Mouse (Mus musculus): ENCODE measurements around the gene Serinc5. TPM values are rescaled to one million over a fixed set of nuclear protein-coding genes. Genes with fewer than 3 reads are reported as not detected.

Serinc5 gene
- polyA plus RNA-seq, 1 experiment from 2014 or later: 19.3 TPM

- Histone ChIP-seq H3K9ac (ENCODE audit: low read depth, low read length) (no peak overlapping the region), H3K4me1 (ENCODE audit: control insufficient read depth, insufficient read depth, low read length) (no peaks in the 10 kb centered on the region), H3K27me3 (ENCODE audit: control insufficient read depth, insufficient read depth, low read depth, low read length) (no peaks in the 10 kb centered on the region), H3K4me3 (ENCODE audit: low read depth, low read length) (no peak overlapping the region), H3K4me2 (ENCODE audit: low read length) (no peak overlapping the region), H3K36me3 (ENCODE audit: control insufficient read depth, insufficient read depth, low read length) (no peaks in the 10 kb centered on the region), H3K9me3 (replicated peaks; ENCODE audit: control insufficient read depth, low read length, poor library complexity, severe bottlenecking) (no peaks in the 10 kb centered on the region), H3K27ac (ENCODE audit: low read length) (no peak overlapping the region)
- no peak for ATAC-seq
- WGBS: 77% methylated on average over 10 of the region's 10 CpGs
Measured at GRCm38 (mm10) chr13:92649111-92649510, 38.2 kb downstream of the Serinc5 start.

GRCm38 (mm10) chr13:92650956-92651355 lies 40.1 kb downstream of the Serinc5 start:
- WGBS: 78% methylated on average over 2 of the region's 2 CpGs
- no peak overlapping the region for H3K4me2 ChIP-seq (ENCODE audit: low read length)
- H3K36me3 ChIP-seq (ENCODE audit: control insufficient read depth, insufficient read depth, low read length): no peaks in the 10 kb centered on the region
- H3K27me3 ChIP-seq (ENCODE audit: control insufficient read depth, insufficient read depth, low read depth, low read length): no peaks in the 10 kb centered on the region
- no peak overlapping the region for H3K4me3 ChIP-seq (ENCODE audit: low read depth, low read length)
- no peak for ATAC-seq
- H3K9ac ChIP-seq (ENCODE audit: low read depth, low read length): no peak overlapping the region
- H3K27ac ChIP-seq (ENCODE audit: low read length): no peak overlapping the region
- H3K9me3 ChIP-seq (replicated peaks; ENCODE audit: control insufficient read depth, low read length, poor library complexity, severe bottlenecking): no peaks in the 10 kb centered on the region
- no peaks in the 10 kb centered on the region for H3K4me1 ChIP-seq (ENCODE audit: control insufficient read depth, insufficient read depth, low read length)

GRCm38 (mm10) chr13:92652498-92652897 lies 41.6 kb downstream of the Serinc5 start:
- Histone ChIP-seq H3K27me3 (ENCODE audit: control insufficient read depth, insufficient read depth, low read depth, low read length) (no peaks in the 10 kb centered on the region), H3K4me3 (ENCODE audit: low read depth, low read length) (no peak overlapping the region), H3K27ac (ENCODE audit: low read length) (no peak overlapping the region), H3K9ac (ENCODE audit: low read depth, low read length) (no peak overlapping the region), H3K36me3 (ENCODE audit: control insufficient read depth, insufficient read depth, low read length) (no peaks in the 10 kb centered on the region; the same call in 1 of the 2 replicates), H3K9me3 (replicated peaks; ENCODE audit: control insufficient read depth, low read length, poor library complexity, severe bottlenecking) (no peaks in the 10 kb centered on the region), H3K4me1 (ENCODE audit: control insufficient read depth, insufficient read depth, low read length) (no peaks in the 10 kb centered on the region), H3K4me2 (ENCODE audit: low read length) (no peak overlapping the region)
- no peak for ATAC-seq
- WGBS: 88% methylated on average over 2 of the region's 2 CpGs

- no peak for ATAC-seq
- Histone ChIP-seq H3K27ac (ENCODE audit: low read length) (no peak overlapping the region), H3K9ac (ENCODE audit: low read depth, low read length) (no peak overlapping the region), H3K4me2 (ENCODE audit: low read length) (no peak overlapping the region), H3K36me3 (ENCODE audit: control insufficient read depth, insufficient read depth, low read length) (no peaks in the 10 kb centered on the region; the same call in 1 of the 2 replicates), H3K4me3 (ENCODE audit: low read depth, low read length) (no peak overlapping the region), H3K4me1 (ENCODE audit: control insufficient read depth, insufficient read depth, low read length) (no peaks in the 10 kb centered on the region), H3K27me3 (ENCODE audit: control insufficient read depth, insufficient read depth, low read depth, low read length) (no peaks in the 10 kb centered on the region), H3K9me3 (replicated peaks; ENCODE audit: control insufficient read depth, low read length, poor library complexity, severe bottlenecking) (no peaks in the 10 kb centered on the region)
- 29% methylated on average over 5 of the region's 5 CpGs for WGBS
Measured at GRCm38 (mm10) chr13:92653283-92653682, 42.4 kb downstream of the Serinc5 start.

GRCm38 (mm10) chr13:92656815-92657513 lies 46.1 kb downstream of the Serinc5 start:
- H3K27ac ChIP-seq (ENCODE audit: low read length): no peak overlapping the region
- H3K27me3 ChIP-seq (ENCODE audit: control insufficient read depth, insufficient read depth, low read depth, low read length): no peaks in the 10 kb centered on the region
- H3K4me2 ChIP-seq (ENCODE audit: low read length): no peak overlapping the region
- WGBS: 81% methylated on average over 4 of the region's 4 CpGs
- H3K9me3 ChIP-seq (replicated peaks; ENCODE audit: control insufficient read depth, low read length, poor library complexity, severe bottlenecking): no peaks in the 10 kb centered on the region
- no peak for ATAC-seq
- no peak overlapping the region for H3K4me3 ChIP-seq (ENCODE audit: low read depth, low read length)
- peaks cover 10% of the 10 kb centered on the region for H3K36me3 ChIP-seq (ENCODE audit: control insufficient read depth, insufficient read depth, low read length)
- no peak overlapping the region for H3K9ac ChIP-seq (ENCODE audit: low read depth, low read length)
- no peaks in the 10 kb centered on the region for H3K4me1 ChIP-seq (ENCODE audit: control insufficient read depth, insufficient read depth, low read length)

- no peaks in the 10 kb centered on the region for H3K9me3 ChIP-seq (replicated peaks; ENCODE audit: control insufficient read depth, low read length, poor library complexity, severe bottlenecking)
- no peak overlapping the region for H3K9ac ChIP-seq (ENCODE audit: low read depth, low read length)
- peaks cover 11% of the 10 kb centered on the region for H3K36me3 ChIP-seq (ENCODE audit: control insufficient read depth, insufficient read depth, low read length)
- H3K27ac ChIP-seq (ENCODE audit: low read length): no peak overlapping the region
- ATAC-seq: no peak
- H3K4me1 ChIP-seq (ENCODE audit: control insufficient read depth, insufficient read depth, low read length): no peaks in the 10 kb centered on the region
- no peak overlapping the region for H3K4me2 ChIP-seq (ENCODE audit: low read length)
- no peak overlapping the region for H3K4me3 ChIP-seq (ENCODE audit: low read depth, low read length)
- no peaks in the 10 kb centered on the region for H3K27me3 ChIP-seq (ENCODE audit: control insufficient read depth, insufficient read depth, low read depth, low read length)
- 89% methylated on average over 3 of the region's 3 CpGs for WGBS
Measured at GRCm38 (mm10) chr13:92659611-92660010, 48.7 kb downstream of the Serinc5 start.

GRCm38 (mm10) chr13:92662555-92663286 lies 51.8 kb downstream of the Serinc5 start:
- Histone ChIP-seq H3K9ac (ENCODE audit: low read depth, low read length) (no peak overlapping the region), H3K4me3 (ENCODE audit: low read depth, low read length) (no peak overlapping the region), H3K4me2 (ENCODE audit: low read length) (no peak overlapping the region), H3K9me3 (replicated peaks; ENCODE audit: control insufficient read depth, low read length, poor library complexity, severe bottlenecking) (no peaks in the 10 kb centered on the region), H3K36me3 (ENCODE audit: control insufficient read depth, insufficient read depth, low read length) (peaks cover 11% of the 10 kb centered on the region; the same call in 1 of the 2 replicates), H3K27me3 (ENCODE audit: control insufficient read depth, insufficient read depth, low read depth, low read length) (no peaks in the 10 kb centered on the region), H3K27ac (ENCODE audit: low read length) (no peak overlapping the region), H3K4me1 (ENCODE audit: control insufficient read depth, insufficient read depth, low read length) (no peaks in the 10 kb centered on the region)
- no peak for ATAC-seq
- 62% methylated on average over 8 of the region's 8 CpGs for WGBS

- H3K4me1 ChIP-seq (ENCODE audit: control insufficient read depth, insufficient read depth, low read length): no peaks in the 10 kb centered on the region
- H3K4me2 ChIP-seq (ENCODE audit: low read length): no peak overlapping the region
- no peak overlapping the region for H3K4me3 ChIP-seq (ENCODE audit: low read depth, low read length)
- H3K36me3 ChIP-seq (ENCODE audit: control insufficient read depth, insufficient read depth, low read length): peaks cover 11% of the 10 kb centered on the region; the same call in 1 of the 2 replicates
- WGBS: 81% methylated on average over 4 of the region's 4 CpGs
- H3K27ac ChIP-seq (ENCODE audit: low read length): no peak overlapping the region
- no peaks in the 10 kb centered on the region for H3K27me3 ChIP-seq (ENCODE audit: control insufficient read depth, insufficient read depth, low read depth, low read length)
- no peaks in the 10 kb centered on the region for H3K9me3 ChIP-seq (replicated peaks; ENCODE audit: control insufficient read depth, low read length, poor library complexity, severe bottlenecking)
- ATAC-seq: no peak
- H3K9ac ChIP-seq (ENCODE audit: low read depth, low read length): no peak overlapping the region
Measured at GRCm38 (mm10) chr13:92665008-92665407, 54.1 kb downstream of the Serinc5 start.
